ENCODE assay signal across 19 mouse cellular contexts in genomic region chr4:27949970-27950717, GRCm38 (mm10).
DNase-seq lines count a peak whose midpoint lies in the region; ATAC-seq and TF ChIP-seq lines count a peak whose summit lies in the region.
"Had no signal": no experiment of that assay in that cellular context is flagged by ENCODE, and none has a peak within 500 bp of the region (broad histone marks: within the 10 kb centered on the region; RNA-seq: fewer than 3 reads in every experiment).

No protein-coding gene starts in this region.

- H3K27me3 ChIP-seq in hindbrain, embryonic 11.5 days (ENCODE audit: control insufficient read depth, insufficient read depth, low read length) = no peaks in the 10 kb centered on the region
- no peaks in the 10 kb centered on the region for H3K27me3 ChIP-seq in hindbrain, embryonic 14.5 days (ENCODE audit: control insufficient read depth, insufficient read depth, low read length)
- H3K27me3 ChIP-seq in forebrain, embryonic 15.5 days = no peaks in the 10 kb centered on the region
- H3K27me3 ChIP-seq in midbrain, embryonic 16.5 days (ENCODE audit: control insufficient read depth, insufficient read depth, low read depth, low read length) = peaks cover 2% of the 10 kb centered on the region; the same call in 1 of the 2 replicates
- H3K27me3 ChIP-seq in thymus, adult 2 months (ENCODE audit: control insufficient read depth, insufficient read depth, low read length) = no peaks in the 10 kb centered on the region
- H3K27me3 ChIP-seq: heart, embryonic 15.5 days; limb, embryonic 12.5 days; liver, embryonic 12.5 days had no signal

- H3K4me2 ChIP-seq in hindbrain, embryonic 11.5 days (replicated peaks; ENCODE audit: low read depth, low read length) = no peak overlapping the region
- H3K4me2 ChIP-seq in hindbrain, embryonic 14.5 days (replicated peaks) = no peak overlapping the region
- no peak overlapping the region for H3K4me2 ChIP-seq in forebrain, embryonic 15.5 days (replicated peaks)
- no peak overlapping the region for H3K4me2 ChIP-seq in midbrain, embryonic 16.5 days (ENCODE audit: low read length)
- H3K4me2 ChIP-seq: heart, embryonic 15.5 days; limb, embryonic 12.5 days; liver, embryonic 12.5 days had no signal

- no peaks in the 10 kb centered on the region for H3K36me3 ChIP-seq in hindbrain, embryonic 11.5 days (ENCODE audit: control insufficient read depth, insufficient read depth, low read length)
- H3K36me3 ChIP-seq in hindbrain, embryonic 14.5 days (replicated peaks; ENCODE audit: control insufficient read depth, insufficient read depth) = no peaks in the 10 kb centered on the region
- no peaks in the 10 kb centered on the region for H3K36me3 ChIP-seq in forebrain, embryonic 15.5 days
- no peaks in the 10 kb centered on the region for H3K36me3 ChIP-seq in midbrain, embryonic 16.5 days (ENCODE audit: control insufficient read depth, insufficient read depth, low read length)
- no peaks in the 10 kb centered on the region for H3K36me3 ChIP-seq in thymus, adult 2 months (ENCODE audit: control insufficient read depth, insufficient read depth, low read length)
- H3K36me3 ChIP-seq: heart, embryonic 15.5 days; limb, embryonic 12.5 days; liver, embryonic 12.5 days had no signal

- ATAC-seq in hindbrain, embryonic 11.5 days (ENCODE audit: low FRiP score) = peak; percentile 67; the same call in 1 of the 2 replicates
- ATAC-seq in hindbrain, embryonic 14.5 days (ENCODE audit: low FRiP score) = no peak
- ATAC-seq in forebrain, embryonic 15.5 days (replicated peaks) = peak; percentile 87
- peak; percentile 75; the same call in 1 of the 2 replicates for ATAC-seq in midbrain, embryonic 16.5 days
- ATAC-seq: liver, embryonic 12.5 days had no signal

- H3K4me3 ChIP-seq in hindbrain, embryonic 11.5 days (ENCODE audit: low read depth, low read length) = no peak overlapping the region
- H3K4me3 ChIP-seq in hindbrain, embryonic 14.5 days (replicated peaks; ENCODE audit: low read length) = no peak overlapping the region
- H3K4me3 ChIP-seq in forebrain, embryonic 15.5 days = no peak overlapping the region
- no peak overlapping the region for H3K4me3 ChIP-seq in midbrain, embryonic 16.5 days (ENCODE audit: low read depth, low read length)
- H3K4me3 ChIP-seq in thymus, adult 2 months (ENCODE audit: control insufficient read depth, insufficient read depth, low read length) = no peak overlapping the region
- H3K4me3 ChIP-seq: heart, adult 2 months; heart, embryonic 15.5 days; layer of hippocampus, adult 2 months; limb, embryonic 12.5 days; liver, embryonic 12.5 days had no signal

- no peak for DNase-seq in hindbrain, embryonic 11.5 days (ENCODE audit: low spot score)
- no peak for DNase-seq in hindbrain, embryonic 14.5 days (ENCODE audit: low spot score)
- peak; percentile 12 for DNase-seq in brain, embryonic 18.5 days (ENCODE audit: low read depth, low spot score)
- DNase-seq in thymus, adult 2 months = no peak
- DNase-seq in left cerebral cortex, postnatal 4 days = no peak
- DNase-seq: cerebellum, adult 9-11 months; gastrocnemius, postnatal 10 days; heart, adult 2 months; heart, postnatal 4 days; kidney, adult 2 months; kidney, postnatal 10 days; right cerebral cortex, postnatal 25 days had no signal

- H3K4me1 ChIP-seq in hindbrain, embryonic 11.5 days (replicated peaks; ENCODE audit: control insufficient read depth, insufficient read depth, low read length) = no peaks in the 10 kb centered on the region
- no peaks in the 10 kb centered on the region for H3K4me1 ChIP-seq in hindbrain, embryonic 14.5 days (replicated peaks; ENCODE audit: control insufficient read depth, insufficient read depth, low read length)
- peaks cover 9% of the 10 kb centered on the region; the same call in 1 of the 2 replicates for H3K4me1 ChIP-seq in forebrain, embryonic 15.5 days
- H3K4me1 ChIP-seq in midbrain, embryonic 16.5 days (ENCODE audit: control insufficient read depth, insufficient read depth, low read length) = peaks cover 2% of the 10 kb centered on the region; the same call in 1 of the 2 replicates
- H3K4me1 ChIP-seq in thymus, adult 2 months (replicated peaks; ENCODE audit: control insufficient read depth, insufficient read depth, low read length) = no peaks in the 10 kb centered on the region
- H3K4me1 ChIP-seq: heart, embryonic 15.5 days; limb, embryonic 12.5 days; liver, embryonic 12.5 days had no signal

- no peaks in the 10 kb centered on the region for H3K9me3 ChIP-seq in hindbrain, embryonic 11.5 days (ENCODE audit: control insufficient read depth, low read length)
- no peaks in the 10 kb centered on the region for H3K9me3 ChIP-seq in hindbrain, embryonic 14.5 days (ENCODE audit: control insufficient read depth, low read length)
- no peaks in the 10 kb centered on the region for H3K9me3 ChIP-seq in forebrain, embryonic 15.5 days
- no peaks in the 10 kb centered on the region for H3K9me3 ChIP-seq in midbrain, embryonic 16.5 days (replicated peaks; ENCODE audit: control insufficient read depth, low read length, poor library complexity, severe bottlenecking)
- H3K9me3 ChIP-seq: heart, embryonic 15.5 days; limb, embryonic 12.5 days; liver, embryonic 12.5 days had no signal

- 56% methylated on average over 8 of the region's 8 CpGs for WGBS in hindbrain, embryonic 11.5 days
- 34% methylated on average over 8 of the region's 8 CpGs for WGBS in hindbrain, embryonic 14.5 days
- WGBS in forebrain, embryonic 15.5 days = 38% methylated on average over 8 of the region's 8 CpGs
- 18% methylated on average over 8 of the region's 8 CpGs for WGBS in midbrain, embryonic 16.5 days
- WGBS in thymus, adult 2 months = 92% methylated on average over 8 of the region's 8 CpGs

- no peak overlapping the region for H3K27ac ChIP-seq in hindbrain, embryonic 11.5 days (ENCODE audit: low read depth, low read length)
- no peak overlapping the region for H3K27ac ChIP-seq in hindbrain, embryonic 14.5 days
- peak overlapping the region; percentile 27; the same call in 1 of the 2 replicates for H3K27ac ChIP-seq in forebrain, embryonic 15.5 days (replicated peaks)
- no peak overlapping the region for H3K27ac ChIP-seq in midbrain, embryonic 16.5 days (ENCODE audit: low read length)
- no peak overlapping the region for H3K27ac ChIP-seq in thymus, adult 2 months (ENCODE audit: control insufficient read depth, insufficient read depth, low read length)
- H3K27ac ChIP-seq: heart, adult 2 months; heart, embryonic 15.5 days; layer of hippocampus, adult 2 months; limb, embryonic 12.5 days; liver, embryonic 12.5 days; macrophage had no signal

- intact Hi-C loops in left cerebral cortex, postnatal 4 days (cut with DNase I) = no loop called here

- TF ChIP-seq CTCF in thymus, adult 2 months (IDR thresholded peaks at IDR 0.05; ENCODE audit: borderline replicate concordance, control insufficient read depth, extremely low read depth, insufficient read depth, low read length, poor library complexity) = no peak

- no peak overlapping the region for H3K9ac ChIP-seq in hindbrain, embryonic 11.5 days (ENCODE audit: low read depth, low read length)
- H3K9ac ChIP-seq in hindbrain, embryonic 14.5 days = no peak overlapping the region
- H3K9ac ChIP-seq in forebrain, embryonic 15.5 days (replicated peaks) = no peak overlapping the region
- no peak overlapping the region for H3K9ac ChIP-seq in midbrain, embryonic 16.5 days (ENCODE audit: low read depth, low read length)
- H3K9ac ChIP-seq: heart, embryonic 15.5 days; limb, embryonic 12.5 days; liver, embryonic 12.5 days had no signal

- no peak for TF ChIP-seq POLR2A in thymus, adult 2 months (IDR thresholded peaks at IDR 0.05; ENCODE audit: control insufficient read depth, extremely low read depth, insufficient read depth, low read length, poor library complexity)
